Mouse (Mus musculus) embryonic facial prominence, embryonic 12.5 days (tissue): Measurements from ENCODE around the gene Pdzrn3. TPM values are rescaled to one million over a fixed set of nuclear protein-coding genes. Genes with fewer than 3 reads are reported as not detected.
A peak's percentile ranks its signal among the peaks of the same experiment; 100 is the strongest.

Experiments
- ATAC-seq: fragments of 200-750 bp; cut with Nextera tagmentation; 2 replicates; pipeline ENCODE4 v1.8.0; 2017; ENCODE audit not compliant: insufficient number of reproducible peaks, insufficient read depth, low FRiP score, low TSS enrichment
- H3K27ac ChIP-seq: fragments of 300-500 bp; sonication (generic); 2 replicates; pipeline ENCODE4 v1.5.1; 2016; ENCODE audit warnings: mild to moderate bottlenecking
- H3K27me3 ChIP-seq: fragments of 300-500 bp; sonication (generic); 2 replicates; pipeline ENCODE4 v1.6.1; 2016; ENCODE audit warnings: mild to moderate bottlenecking, moderate library complexity
- H3K36me3 ChIP-seq: fragments of 300-500 bp; sonication (generic); 2 replicates; pipeline ENCODE4 v1.6.1; 2016; ENCODE audit warnings: mild to moderate bottlenecking
- H3K4me1 ChIP-seq: fragments of 300-500 bp; sonication (generic); 2 replicates; pipeline ENCODE4 v1.6.1; 2016
- H3K4me2 ChIP-seq: fragments of 300-500 bp; sonication (generic); replicated peaks from 2 replicates; pipeline ENCODE4 v1.6.1; 2016; ENCODE audit warnings: mild to moderate bottlenecking, moderate library complexity
- H3K4me3 ChIP-seq: fragments of 300-500 bp; sonication (generic); 2 replicates; pipeline ENCODE4 v1.5.1; 2016; ENCODE audit warnings: mild to moderate bottlenecking
- H3K9ac ChIP-seq: fragments of 300-500 bp; sonication (generic); 2 replicates; pipeline ENCODE4 v1.6.1; 2016; ENCODE audit warnings: mild to moderate bottlenecking, moderate library complexity
- H3K9me3 ChIP-seq: fragments of 300-500 bp; sonication (generic); 2 replicates; pipeline ENCODE4 v1.6.1; 2016; ENCODE audit warnings: mild to moderate bottlenecking, moderate library complexity
- WGBS: fragments of 180-500 bp; shearing (Covaris S2); methylation state at CpG from one replicate; pipeline ENCODE4 v1.1.7; 2016; 5-methylcytosine and 5-hydroxymethylcytosine counted together
- polyA plus RNA-seq: library from polyadenylated mRNA; unstranded; fragments of >200 nt; fragmentation: Nextera tagmentation; extraction: Ambion mirVana; gene quantifications from 2 replicates; pipeline ENCODE4 v1.2.1, GENCODE M21; 2016

The Pdzrn3 gene
- polyA plus RNA-seq, 1 experiment from 2014 or later = 17.3 TPM

- WGBS = 57% methylated on average over 6 of the region's 6 CpGs
- H3K4me2 ChIP-seq = no peak overlapping the region
- H3K4me1 ChIP-seq = peaks cover 3% of the 10 kb centered on the region; the same call in 1 of the 2 replicates
- H3K9me3 ChIP-seq = no peaks in the 10 kb centered on the region
- no peak overlapping the region for H3K27ac ChIP-seq
- no peak overlapping the region for H3K4me3 ChIP-seq
- no peaks in the 10 kb centered on the region for H3K27me3 ChIP-seq
- H3K36me3 ChIP-seq = no peaks in the 10 kb centered on the region
- no peak for ATAC-seq
- no peak overlapping the region for H3K9ac ChIP-seq
These were observed 159.9 kb downstream of the Pdzrn3 start for GRCm38 (mm10) chr6:101217756-101218155.

- Histone ChIP-seq H3K4me3 (no peak overlapping the region), H3K4me2 (no peak overlapping the region), H3K27me3 (no peaks in the 10 kb centered on the region), H3K4me1 (peaks cover 3% of the 10 kb centered on the region; the same call in 1 of the 2 replicates), H3K9ac (no peak overlapping the region), H3K9me3 (no peaks in the 10 kb centered on the region), H3K36me3 (no peaks in the 10 kb centered on the region), H3K27ac (no peak overlapping the region)
- no peak for ATAC-seq
- 68% methylated on average over 16 of the region's 16 CpGs for WGBS
These were observed 162.3 kb downstream of the Pdzrn3 start for GRCm38 (mm10) chr6:101215436-101215791.

- Histone ChIP-seq H3K4me3 (no peak overlapping the region), H3K4me1 (peaks cover 2% of the 10 kb centered on the region; the same call in 1 of the 2 replicates), H3K4me2 (no peak overlapping the region), H3K9me3 (no peaks in the 10 kb centered on the region), H3K36me3 (no peaks in the 10 kb centered on the region), H3K27me3 (no peaks in the 10 kb centered on the region), H3K27ac (no peak overlapping the region), H3K9ac (no peak overlapping the region)
- 86% methylated on average over 8 of the region's 8 CpGs for WGBS
- no peak for ATAC-seq
These were observed 162.8 kb downstream of the Pdzrn3 start for GRCm38 (mm10) chr6:101214734-101215435.

- Histone ChIP-seq H3K9ac (no peak overlapping the region), H3K9me3 (no peaks in the 10 kb centered on the region), H3K4me2 (no peak overlapping the region), H3K4me3 (no peak overlapping the region), H3K36me3 (no peaks in the 10 kb centered on the region), H3K27me3 (no peaks in the 10 kb centered on the region), H3K4me1 (no peaks in the 10 kb centered on the region), H3K27ac (no peak overlapping the region)
- 77% methylated on average over 5 of the region's 5 CpGs for WGBS
- ATAC-seq = no peak
These were observed 164.6 kb downstream of the Pdzrn3 start for GRCm38 (mm10) chr6:101213066-101213465.

GRCm38 (mm10) chr6:101212086-101212485, 165.6 kb downstream of the Pdzrn3 start:
- H3K9ac ChIP-seq = no peak overlapping the region
- 93% methylated on average over 6 of the region's 6 CpGs for WGBS
- no peaks in the 10 kb centered on the region for H3K36me3 ChIP-seq
- H3K4me3 ChIP-seq = no peak overlapping the region
- no peaks in the 10 kb centered on the region for H3K4me1 ChIP-seq
- no peak for ATAC-seq
- no peak overlapping the region for H3K27ac ChIP-seq
- no peak overlapping the region for H3K4me2 ChIP-seq
- H3K27me3 ChIP-seq = no peaks in the 10 kb centered on the region
- no peaks in the 10 kb centered on the region for H3K9me3 ChIP-seq

GRCm38 (mm10) chr6:101211361-101211841, 166.3 kb downstream of the Pdzrn3 start:
- Histone ChIP-seq H3K36me3 (no peaks in the 10 kb centered on the region), H3K4me2 (no peak overlapping the region), H3K4me3 (no peak overlapping the region), H3K27me3 (no peaks in the 10 kb centered on the region), H3K9ac (no peak overlapping the region), H3K4me1 (no peaks in the 10 kb centered on the region), H3K9me3 (no peaks in the 10 kb centered on the region), H3K27ac (no peak overlapping the region)
- ATAC-seq = no peak
- 86% methylated on average over 8 of the region's 8 CpGs for WGBS

GRCm38 (mm10) chr6:101198943-101199298, 178.8 kb downstream of the Pdzrn3 start:
- peaks cover 28% of the 10 kb centered on the region for H3K4me1 ChIP-seq
- H3K9me3 ChIP-seq = no peaks in the 10 kb centered on the region
- no peaks in the 10 kb centered on the region for H3K36me3 ChIP-seq
- no peaks in the 10 kb centered on the region for H3K27me3 ChIP-seq
- WGBS = 10% methylated on average over 8 of the region's 8 CpGs
- peak overlapping the region; percentile 57 for H3K4me2 ChIP-seq
- peak overlapping the region; percentile 20 for H3K9ac ChIP-seq
- H3K27ac ChIP-seq = no peak overlapping the region; the same call in 1 of the 2 replicates
- no peak for ATAC-seq
- H3K4me3 ChIP-seq = peak overlapping the region; percentile 30

GRCm38 (mm10) chr6:101198284-101198942, 179.3 kb downstream of the Pdzrn3 start:
- ATAC-seq = no peak
- WGBS = 5% methylated on average over 24 of the region's 24 CpGs
- Histone ChIP-seq H3K4me3 (peak overlapping the region; percentile 30), H3K9me3 (no peaks in the 10 kb centered on the region), H3K27me3 (no peaks in the 10 kb centered on the region), H3K4me2 (peak overlapping the region; percentile 57), H3K36me3 (no peaks in the 10 kb centered on the region), H3K4me1 (peaks cover 28% of the 10 kb centered on the region), H3K27ac (no peak overlapping the region; the same call in 1 of the 2 replicates), H3K9ac (peak overlapping the region; percentile 20)

GRCm38 (mm10) chr6:101197642-101198041, 180.1 kb downstream of the Pdzrn3 start:
- Histone ChIP-seq H3K9ac (no peak overlapping the region), H3K36me3 (no peaks in the 10 kb centered on the region), H3K27ac (no peak overlapping the region), H3K27me3 (no peaks in the 10 kb centered on the region), H3K4me3 (no peak overlapping the region), H3K9me3 (no peaks in the 10 kb centered on the region), H3K4me1 (peaks cover 28% of the 10 kb centered on the region), H3K4me2 (no peak overlapping the region)
- ATAC-seq = no peak
- 15% methylated on average over 5 of the region's 5 CpGs for WGBS

- no peak overlapping the region for H3K27ac ChIP-seq
- H3K36me3 ChIP-seq = no peaks in the 10 kb centered on the region
- WGBS = 42% methylated on average over 5 of the region's 5 CpGs
- no peak overlapping the region for H3K9ac ChIP-seq
- H3K4me1 ChIP-seq = peaks cover 28% of the 10 kb centered on the region
- ATAC-seq = no peak
- no peaks in the 10 kb centered on the region for H3K27me3 ChIP-seq
- H3K4me2 ChIP-seq = no peak overlapping the region
- H3K9me3 ChIP-seq = no peaks in the 10 kb centered on the region
- no peak overlapping the region for H3K4me3 ChIP-seq
These were observed 181.8 kb downstream of the Pdzrn3 start for GRCm38 (mm10) chr6:101195891-101196290.

- ATAC-seq = no peak
- Histone ChIP-seq H3K4me1 (peaks cover 28% of the 10 kb centered on the region), H3K4me2 (no peak overlapping the region), H3K27ac (no peak overlapping the region), H3K27me3 (no peaks in the 10 kb centered on the region), H3K4me3 (no peak overlapping the region), H3K9me3 (no peaks in the 10 kb centered on the region), H3K9ac (no peak overlapping the region), H3K36me3 (0 out of 2 replicates have a peak, but pooled peaks cover 2% of the 10 kb centered on the region)
- WGBS = 51% methylated on average over 8 of the region's 8 CpGs
These were observed 183.2 kb downstream of the Pdzrn3 start for GRCm38 (mm10) chr6:101194386-101194925.

GRCm38 (mm10) chr6:101191576-101191975, 186.1 kb downstream of the Pdzrn3 start:
- Histone ChIP-seq H3K4me2 (no peak overlapping the region), H3K27ac (no peak overlapping the region), H3K4me3 (no peak overlapping the region), H3K4me1 (peaks cover 11% of the 10 kb centered on the region; the same call in 1 of the 2 replicates), H3K9me3 (no peaks in the 10 kb centered on the region), H3K36me3 (0 out of 2 replicates have a peak, but pooled peaks cover 2% of the 10 kb centered on the region), H3K27me3 (no peaks in the 10 kb centered on the region), H3K9ac (no peak overlapping the region)
- WGBS = 92% methylated on average over 5 of the region's 5 CpGs
- ATAC-seq = no peak
